Comparison of ENCODE assay signal across 8 mouse cellular contexts in the genomic region with DNA sequence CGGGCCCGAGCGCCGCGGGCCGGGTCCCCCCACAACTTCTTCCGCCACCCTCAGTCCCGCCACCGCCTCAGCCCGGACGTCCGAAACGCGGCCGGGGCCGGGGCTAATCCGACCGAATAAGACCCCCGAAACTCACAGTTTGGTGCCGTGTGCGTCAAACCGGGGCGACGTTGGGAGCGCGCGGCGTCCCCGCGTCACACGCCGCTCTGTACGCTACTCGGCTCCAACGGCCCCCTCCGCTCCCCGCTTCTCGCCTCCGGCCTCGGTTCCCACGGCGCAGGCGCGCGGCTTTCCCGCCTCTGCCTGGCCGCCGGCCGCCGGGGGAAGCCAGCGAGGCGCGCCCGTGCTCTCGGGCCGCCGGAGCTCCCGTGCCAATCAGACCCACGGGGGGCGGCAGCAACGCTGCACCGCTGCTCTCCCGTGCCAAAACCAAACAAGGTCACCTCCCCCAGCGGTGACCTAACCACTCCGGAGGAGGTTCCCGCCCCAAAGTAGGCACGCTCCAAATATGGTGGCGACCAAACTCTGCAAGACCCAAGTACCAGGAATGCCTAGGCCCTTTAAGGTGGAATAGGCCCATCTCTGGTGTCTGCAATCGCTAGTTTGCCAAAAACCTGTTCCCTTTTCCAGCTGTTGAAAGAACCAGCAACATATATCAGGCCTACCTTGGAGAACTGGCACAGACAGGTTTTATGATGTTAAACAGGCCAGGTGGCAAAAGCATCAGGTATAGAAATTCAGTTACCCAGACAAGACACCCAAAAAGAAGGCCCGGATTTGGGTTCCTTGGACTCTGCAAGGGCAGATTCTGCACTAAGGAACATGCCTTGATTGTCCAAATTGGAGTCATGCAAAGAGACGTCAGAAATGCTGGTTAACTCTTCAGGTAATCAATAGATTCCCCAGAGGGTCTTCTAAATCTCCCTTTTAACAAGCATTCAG. TPM values are rescaled to one million over a fixed set of nuclear protein-coding genes. Genes with fewer than 3 reads are reported as not detected.
DNase-seq lines count a peak whose midpoint lies in the region; ATAC-seq and TF ChIP-seq lines count a peak whose summit lies in the region.

Gene Zfp644 (minus strand): TSS at position 892 of the 942 bp plus-strand sequence.

- TF ChIP-seq CTCF in testis, adult 2 months (IDR thresholded peaks at IDR 0.05; ENCODE audit: control insufficient read depth, insufficient read depth, insufficient replicate concordance, low read depth, low read length), result peak; percentile 10; the same call in 1 of the 2 replicates

- peak; percentile 92 for ATAC-seq in forebrain, embryonic 11.5 days (replicated peaks; ENCODE audit: low FRiP score)
- peak; percentile 91 for ATAC-seq in heart, embryonic 16.5 days (replicated peaks; ENCODE audit: extremely low read depth, insufficient read depth, low FRiP score)
- peak; percentile 88 for ATAC-seq in liver, embryonic 16.5 days (ENCODE audit: low read depth)
- ATAC-seq in neural tube, embryonic 13.5 days (ENCODE audit: low read depth), result peak; percentile 97

- no peaks in the 10 kb centered on the region for H3K36me3 ChIP-seq in forebrain, embryonic 11.5 days (ENCODE audit: control insufficient read depth, insufficient read depth, low read length)
- no peaks in the 10 kb centered on the region; the same call in 1 of the 2 replicates for H3K36me3 ChIP-seq in heart, embryonic 16.5 days (ENCODE audit: control insufficient read depth, insufficient read depth)
- H3K36me3 ChIP-seq in liver, embryonic 16.5 days (ENCODE audit: control insufficient read depth, insufficient read depth), result no peaks in the 10 kb centered on the region; the same call in 1 of the 2 replicates
- H3K36me3 ChIP-seq in neural tube, embryonic 13.5 days, result no peaks in the 10 kb centered on the region
- H3K36me3 ChIP-seq in testis, adult 2 months (ENCODE audit: control insufficient read depth, insufficient read depth, low read length), result no peaks in the 10 kb centered on the region; the same call in 1 of the 2 replicates

- no peaks in the 10 kb centered on the region for H3K27me3 ChIP-seq in forebrain, embryonic 11.5 days (ENCODE audit: control insufficient read depth, insufficient read depth, low read length)
- H3K27me3 ChIP-seq in heart, embryonic 16.5 days (ENCODE audit: control insufficient read depth, insufficient read depth, low read length), result no peaks in the 10 kb centered on the region
- H3K27me3 ChIP-seq in liver, embryonic 16.5 days (ENCODE audit: control insufficient read depth, insufficient read depth, low read depth, low read length), result no peaks in the 10 kb centered on the region
- no peaks in the 10 kb centered on the region for H3K27me3 ChIP-seq in neural tube, embryonic 13.5 days
- H3K27me3 ChIP-seq in testis, adult 2 months (ENCODE audit: control insufficient read depth, insufficient read depth, low read length), result no peaks in the 10 kb centered on the region

- peak within 1 kb of the TSS; percentile 98 for H3K27ac ChIP-seq in forebrain, embryonic 11.5 days (ENCODE audit: low read depth, low read length)
- H3K27ac ChIP-seq in heart, embryonic 16.5 days (ENCODE audit: low read length), result peak within 1 kb of the TSS; percentile 99
- peak within 1 kb of the TSS; percentile 96 for H3K27ac ChIP-seq in liver, embryonic 16.5 days (ENCODE audit: low read length)
- peak within 1 kb of the TSS; percentile 100 for H3K27ac ChIP-seq in neural tube, embryonic 13.5 days (replicated peaks)
- peak within 1 kb of the TSS; percentile 99 for H3K27ac ChIP-seq in testis, adult 2 months (ENCODE audit: control insufficient read depth, insufficient read depth, low read depth, low read length)

- peak within 1 kb of the TSS; percentile 73 for H3K4me2 ChIP-seq in forebrain, embryonic 11.5 days (ENCODE audit: low read depth, low read length, severe bottlenecking)
- H3K4me2 ChIP-seq in heart, embryonic 16.5 days (ENCODE audit: low read depth, low read length), result peak within 1 kb of the TSS; percentile 78
- peak within 1 kb of the TSS; percentile 69 for H3K4me2 ChIP-seq in liver, embryonic 16.5 days (ENCODE audit: low read depth, low read length)
- H3K4me2 ChIP-seq in neural tube, embryonic 13.5 days, result peak within 1 kb of the TSS; percentile 81

- peak within 1 kb of the TSS; percentile 81 for H3K4me3 ChIP-seq in forebrain, embryonic 11.5 days (ENCODE audit: low read depth, low read length)
- peak within 1 kb of the TSS; percentile 79 for H3K4me3 ChIP-seq in heart, embryonic 16.5 days (ENCODE audit: low read length)
- peak within 1 kb of the TSS; percentile 93 for H3K4me3 ChIP-seq in liver, embryonic 16.5 days (ENCODE audit: low read depth, low read length)
- H3K4me3 ChIP-seq in neural tube, embryonic 13.5 days, result peak within 1 kb of the TSS; percentile 80
- peak within 1 kb of the TSS; percentile 99 for H3K4me3 ChIP-seq in testis, adult 2 months (ENCODE audit: control insufficient read depth, low read depth, low read length)

- peak within 1 kb of the TSS; percentile 99 for H3K9ac ChIP-seq in forebrain, embryonic 11.5 days (ENCODE audit: low read length)
- H3K9ac ChIP-seq in heart, embryonic 16.5 days (ENCODE audit: low read length), result peak within 1 kb of the TSS; percentile 98
- peak within 1 kb of the TSS; percentile 99 for H3K9ac ChIP-seq in liver, embryonic 16.5 days (ENCODE audit: low read depth, low read length)
- peak within 1 kb of the TSS; percentile 97 for H3K9ac ChIP-seq in neural tube, embryonic 13.5 days

- H3K4me1 ChIP-seq in forebrain, embryonic 11.5 days (replicated peaks; ENCODE audit: control insufficient read depth, insufficient read depth, low read length), result peaks cover 12% of the 10 kb centered on the region
- peaks cover 20% of the 10 kb centered on the region for H3K4me1 ChIP-seq in heart, embryonic 16.5 days (ENCODE audit: control insufficient read depth, insufficient read depth, low read length)
- H3K4me1 ChIP-seq in liver, embryonic 16.5 days (ENCODE audit: control insufficient read depth, low read depth, low read length), result peaks cover 17% of the 10 kb centered on the region
- peaks cover 38% of the 10 kb centered on the region for H3K4me1 ChIP-seq in neural tube, embryonic 13.5 days (replicated peaks)
- peaks cover 9% of the 10 kb centered on the region for H3K4me1 ChIP-seq in testis, adult 2 months (ENCODE audit: control insufficient read depth, insufficient read depth, low read length)

- WGBS in forebrain, embryonic 11.5 days, result 2% methylated on average over 71 of the region's 71 CpGs
- 2% methylated on average over 59 of the region's 71 CpGs for WGBS in heart, embryonic 16.5 days
- 2% methylated on average over 69 of the region's 71 CpGs for WGBS in liver, embryonic 16.5 days (ENCODE audit: insufficient replicate concordance)
- 2% methylated on average over 71 of the region's 71 CpGs for WGBS in neural tube, embryonic 13.5 days

- peak; percentile 72 for TF ChIP-seq POLR2A in testis, adult 2 months (IDR thresholded peaks at IDR 0.05; ENCODE audit: control insufficient read depth, low read depth, low read length)

- H3K9me3 ChIP-seq in forebrain, embryonic 11.5 days (ENCODE audit: control insufficient read depth, low read length), result no peaks in the 10 kb centered on the region
- no peaks in the 10 kb centered on the region for H3K9me3 ChIP-seq in heart, embryonic 16.5 days (replicated peaks; ENCODE audit: control insufficient read depth, low read length)
- H3K9me3 ChIP-seq in liver, embryonic 16.5 days (replicated peaks; ENCODE audit: control insufficient read depth, low read length), result no peaks in the 10 kb centered on the region
- no peaks in the 10 kb centered on the region for H3K9me3 ChIP-seq in neural tube, embryonic 13.5 days

- DNase-seq in CD8-positive naive resting alpha-beta T cell, adult 2 months (ENCODE audit: low read depth in 2 of 2, low spot score in 2 of 2), result peak; percentile 68 to 77
- peak; percentile 65 for DNase-seq in c-Kit-positive CD71-negative TER-119-negative erythroid progenitor cells, embryonic 14.5 days (ENCODE audit: low read depth)
- DNase-seq in forebrain, embryonic 11.5 days (ENCODE audit: low spot score), result peak; percentile 93
- peak; percentile 89 to 94 for DNase-seq in kidney, postnatal 4 days

RNA-seq across cellular contexts. Expression of gene Zfp644, which starts in this region (rescaled TPM):
- 70.9 and 86.4 TPM in 2 replicates for polyA plus RNA-seq in forebrain, embryonic 11.5 days (2014; fragmentation: Nextera tagmentation; extraction: Ambion mirVana)
- polyA plus RNA-seq in heart, embryonic 16.5 days (2015; fragmentation: Nextera tagmentation; extraction: Ambion mirVana), result 35.8 and 40.2 TPM in 2 replicates
- polyA plus RNA-seq in liver, embryonic 16.5 days (2015; fragmentation: Nextera tagmentation; extraction: Ambion mirVana), result 15.0 and 15.8 TPM in 2 replicates
- 67.3 and 73.0 TPM in 2 replicates for polyA plus RNA-seq in neural tube, embryonic 13.5 days (2015; fragmentation: Nextera tagmentation; extraction: Ambion mirVana)
- 18.1 and 22.2 TPM in 2 replicates for polyA plus RNA-seq in testis, adult 2 months (2012; rRNA removed)

Comparison
In these comparisons a context has a peak if more than half of its experiments do, and no peak if none do; other contexts are left out.
1. Peak in every context shown above with its lines: DNase-seq, ATAC-seq, H3K4me3 ChIP-seq and H3K27ac ChIP-seq.